13 mouse cellular contexts compared by ENCODE assay signal in the genomic region with DNA sequence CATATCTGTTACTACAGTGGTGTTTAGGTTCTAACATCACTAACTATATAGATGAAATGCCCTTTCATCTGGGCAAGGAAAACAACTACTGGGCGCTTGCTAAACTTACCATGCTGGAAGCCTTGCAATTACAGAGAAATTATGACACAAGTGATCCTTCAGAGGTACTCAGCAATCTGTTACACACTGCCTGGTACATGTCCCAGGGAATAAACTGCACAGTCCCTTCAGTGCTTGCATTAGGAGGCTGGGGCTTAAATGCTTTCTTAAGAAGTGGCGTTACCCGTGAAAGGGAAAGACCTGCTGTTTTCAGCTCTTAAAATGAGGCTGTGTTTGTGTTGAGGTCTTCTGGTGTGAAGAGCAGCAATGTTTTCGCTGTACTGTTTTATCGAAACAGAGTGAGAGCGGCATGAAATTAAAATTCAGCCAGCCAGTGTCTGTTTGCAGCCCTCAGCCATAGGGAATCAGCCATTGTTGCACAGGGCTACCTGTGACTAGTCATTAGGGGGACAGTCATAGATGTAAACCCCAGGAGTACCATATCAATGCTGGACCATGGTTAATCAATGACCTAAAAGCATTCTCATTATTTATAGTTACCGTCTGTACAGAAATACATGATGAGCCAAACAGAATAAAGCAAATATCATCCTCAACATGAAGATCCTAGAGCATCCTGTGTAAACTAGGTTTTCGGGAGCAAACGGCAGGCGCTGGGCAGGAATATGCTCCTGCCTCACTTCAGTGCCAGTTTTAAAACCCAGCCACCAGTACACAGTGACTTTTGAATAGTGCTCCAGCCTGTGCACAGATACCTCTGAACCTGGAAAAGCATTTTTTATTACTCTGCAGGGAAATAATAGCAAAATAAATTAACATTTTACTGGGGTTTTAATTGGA.
A peak's percentile ranks its signal among the peaks of the same experiment; 100 is the strongest.
DNase-seq lines count a peak whose midpoint lies in the region; ATAC-seq and TF ChIP-seq lines count a peak whose summit lies in the region.
"Had no signal": no experiment of that assay in that cellular context is flagged by ENCODE, and none has a peak within 500 bp of the region (broad histone marks: within the 10 kb centered on the region; RNA-seq: fewer than 3 reads in every experiment).

No protein-coding gene starts in this region.

- H3K27me3 ChIP-seq in embryonic facial prominence, embryonic 11.5 days (ENCODE audit: control insufficient read depth, insufficient read depth, low read length): no peaks in the 10 kb centered on the region
- no peaks in the 10 kb centered on the region for H3K27me3 ChIP-seq in embryonic facial prominence, embryonic 10.5 days (replicated peaks; ENCODE audit: low read depth, poor library complexity, severe bottlenecking)
- no peaks in the 10 kb centered on the region for H3K27me3 ChIP-seq in hindbrain, embryonic 13.5 days
- H3K27me3 ChIP-seq in hindbrain, embryonic 14.5 days (ENCODE audit: control insufficient read depth, insufficient read depth, low read length): no peaks in the 10 kb centered on the region
- no peaks in the 10 kb centered on the region for H3K27me3 ChIP-seq in limb, embryonic 13.5 days
- H3K27me3 ChIP-seq: hindbrain, embryonic 12.5 days; liver, embryonic 15.5 days had no signal

- H3K4me1 ChIP-seq in embryonic facial prominence, embryonic 11.5 days (ENCODE audit: control insufficient read depth, insufficient read depth, low read length): 0 out of 2 replicates have a peak, but pooled peaks cover 2% of the 10 kb centered on the region
- H3K4me1 ChIP-seq in embryonic facial prominence, embryonic 10.5 days: peaks cover 30% of the 10 kb centered on the region
- peaks cover 8% of the 10 kb centered on the region; the same call in 1 of the 2 replicates for H3K4me1 ChIP-seq in hindbrain, embryonic 13.5 days (replicated peaks)
- H3K4me1 ChIP-seq in hindbrain, embryonic 14.5 days (replicated peaks; ENCODE audit: control insufficient read depth, insufficient read depth, low read length): peaks cover 4% of the 10 kb centered on the region; the same call in 1 of the 2 replicates
- H3K4me1 ChIP-seq in limb, embryonic 13.5 days: peaks cover 37% of the 10 kb centered on the region

- no peak overlapping the region; the same call in 1 of the 2 replicates for H3K27ac ChIP-seq in embryonic facial prominence, embryonic 11.5 days (replicated peaks; ENCODE audit: low read depth, low read length)
- no peak overlapping the region for H3K27ac ChIP-seq in embryonic facial prominence, embryonic 10.5 days (replicated peaks)
- peak overlapping the region; percentile 58 for H3K27ac ChIP-seq in hindbrain, embryonic 13.5 days
- H3K27ac ChIP-seq in hindbrain, embryonic 14.5 days: no peak overlapping the region
- H3K27ac ChIP-seq in limb, embryonic 13.5 days: no peak overlapping the region
- H3K27ac ChIP-seq: hindbrain, embryonic 12.5 days; liver, embryonic 15.5 days had no signal

- TF ChIP-seq POLR2A in brain, embryonic 14.5 days (IDR thresholded peaks at IDR 0.05; ENCODE audit: borderline replicate concordance, extremely low read depth, insufficient read depth, insufficient read length, poor library complexity, severe bottlenecking): no peak

- WGBS in embryonic facial prominence, embryonic 11.5 days: 72% methylated on average over 10 of the region's 10 CpGs
- WGBS in embryonic facial prominence, embryonic 10.5 days: 83% methylated on average over 10 of the region's 10 CpGs
- WGBS in hindbrain, embryonic 13.5 days: 77% methylated on average over 10 of the region's 10 CpGs
- 82% methylated on average over 10 of the region's 10 CpGs for WGBS in hindbrain, embryonic 14.5 days
- 38% methylated on average over 10 of the region's 10 CpGs for WGBS in limb, embryonic 13.5 days

- ATAC-seq in embryonic facial prominence, embryonic 11.5 days (replicated peaks; ENCODE audit: insufficient number of reproducible peaks, low FRiP score, low TSS enrichment, low read depth): peak; percentile 34; the same call in 1 of the 2 replicates
- ATAC-seq in hindbrain, embryonic 13.5 days (ENCODE audit: low FRiP score): no peak
- ATAC-seq in hindbrain, embryonic 14.5 days (ENCODE audit: low FRiP score): no peak
- peak; percentile 77 for ATAC-seq in limb, embryonic 13.5 days (ENCODE audit: low FRiP score, low read depth)

- no peak overlapping the region for H3K4me2 ChIP-seq in embryonic facial prominence, embryonic 11.5 days (ENCODE audit: low read depth, low read length)
- no peak overlapping the region for H3K4me2 ChIP-seq in hindbrain, embryonic 13.5 days
- H3K4me2 ChIP-seq in hindbrain, embryonic 14.5 days (replicated peaks): no peak overlapping the region
- H3K4me2 ChIP-seq in limb, embryonic 13.5 days (replicated peaks): peak overlapping the region; percentile 37
- H3K4me2 ChIP-seq: hindbrain, embryonic 12.5 days; liver, embryonic 15.5 days had no signal

- H3K36me3 ChIP-seq in embryonic facial prominence, embryonic 11.5 days (replicated peaks; ENCODE audit: control insufficient read depth, insufficient read depth, low read depth, low read length): no peaks in the 10 kb centered on the region
- no peaks in the 10 kb centered on the region for H3K36me3 ChIP-seq in embryonic facial prominence, embryonic 10.5 days (replicated peaks)
- no peaks in the 10 kb centered on the region for H3K36me3 ChIP-seq in hindbrain, embryonic 13.5 days
- H3K36me3 ChIP-seq in hindbrain, embryonic 14.5 days (replicated peaks; ENCODE audit: control insufficient read depth, insufficient read depth): no peaks in the 10 kb centered on the region
- no peaks in the 10 kb centered on the region for H3K36me3 ChIP-seq in limb, embryonic 13.5 days
- H3K36me3 ChIP-seq: hindbrain, embryonic 12.5 days; liver, embryonic 15.5 days had no signal

- H3K4me3 ChIP-seq in embryonic facial prominence, embryonic 11.5 days (ENCODE audit: low read depth, low read length): no peak overlapping the region
- H3K4me3 ChIP-seq in embryonic facial prominence, embryonic 10.5 days: no peak overlapping the region
- no peak overlapping the region for H3K4me3 ChIP-seq in hindbrain, embryonic 13.5 days
- no peak overlapping the region for H3K4me3 ChIP-seq in hindbrain, embryonic 14.5 days (replicated peaks; ENCODE audit: low read length)
- no peak overlapping the region for H3K4me3 ChIP-seq in limb, embryonic 13.5 days
- H3K4me3 ChIP-seq: hindbrain, embryonic 12.5 days; liver, embryonic 15.5 days had no signal

- DNase-seq in embryonic facial prominence, embryonic 11.5 days (ENCODE audit: low spot score): no peak
- DNase-seq in embryonic facial prominence, embryonic 10.5 days (ENCODE audit: low spot score): no peak
- DNase-seq in hindbrain, embryonic 14.5 days (ENCODE audit: low spot score): no peak
- DNase-seq in brain, embryonic 14.5 days (ENCODE audit: low read depth): peak; percentile 27
- no peak for DNase-seq in urinary bladder, adult 18-20 months (ENCODE audit: low spot score in 2 of 2)
- no peak for DNase-seq in testis, postnatal 10 days (ENCODE audit: low spot score)
- DNase-seq: adrenal gland, adult 8-10 months; kidney, adult 8-10 months; lung, postnatal 36 days had no signal

- no peaks in the 10 kb centered on the region for H3K9me3 ChIP-seq in embryonic facial prominence, embryonic 11.5 days (replicated peaks; ENCODE audit: control insufficient read depth, low read length)
- no peaks in the 10 kb centered on the region for H3K9me3 ChIP-seq in embryonic facial prominence, embryonic 10.5 days
- no peaks in the 10 kb centered on the region for H3K9me3 ChIP-seq in hindbrain, embryonic 13.5 days
- H3K9me3 ChIP-seq in hindbrain, embryonic 14.5 days (ENCODE audit: control insufficient read depth, low read length): no peaks in the 10 kb centered on the region
- H3K9me3 ChIP-seq in limb, embryonic 13.5 days: no peaks in the 10 kb centered on the region
- H3K9me3 ChIP-seq: hindbrain, embryonic 12.5 days; liver, embryonic 15.5 days had no signal

- no peak overlapping the region for H3K9ac ChIP-seq in embryonic facial prominence, embryonic 11.5 days (replicated peaks; ENCODE audit: low read length)
- H3K9ac ChIP-seq in hindbrain, embryonic 13.5 days: no peak overlapping the region
- no peak overlapping the region for H3K9ac ChIP-seq in hindbrain, embryonic 14.5 days
- no peak overlapping the region for H3K9ac ChIP-seq in limb, embryonic 13.5 days
- H3K9ac ChIP-seq: hindbrain, embryonic 12.5 days; liver, embryonic 15.5 days had no signal

- no peak for TF ChIP-seq CTCF in brain, embryonic 14.5 days (IDR thresholded peaks at IDR 0.05; ENCODE audit: borderline replicate concordance, extremely low read depth, insufficient read depth, insufficient read length)

Comparison
In these comparisons a context has a peak if more than half of its experiments do, and no peak if none do; other contexts are left out.
1. ATAC-seq: peak in embryonic facial prominence, embryonic 11.5 days (single experiment) and limb, embryonic 13.5 days (single experiment); none in hindbrain, embryonic 13.5 days (single experiment) and hindbrain, embryonic 14.5 days (single experiment).